Mouse (Mus musculus) central nervous system, embryonic 18 days (tissue): ENCODE data around the gene Olfr716. TPM values are rescaled to one million over a fixed set of nuclear protein-coding genes. Genes with fewer than 3 reads are reported as not detected.

Experiments
- polyA plus RNA-seq: library from polyadenylated mRNA; depleted of rRNA; stranded (reverse); fragments of >200 nt; gene quantifications from 2 replicates; pipeline ENCODE4 v1.2.3, GENCODE M21; 2012; rRNA removed

Olfr716 gene
- polyA plus RNA-seq, result not detected in 2 replicates

DNA sequence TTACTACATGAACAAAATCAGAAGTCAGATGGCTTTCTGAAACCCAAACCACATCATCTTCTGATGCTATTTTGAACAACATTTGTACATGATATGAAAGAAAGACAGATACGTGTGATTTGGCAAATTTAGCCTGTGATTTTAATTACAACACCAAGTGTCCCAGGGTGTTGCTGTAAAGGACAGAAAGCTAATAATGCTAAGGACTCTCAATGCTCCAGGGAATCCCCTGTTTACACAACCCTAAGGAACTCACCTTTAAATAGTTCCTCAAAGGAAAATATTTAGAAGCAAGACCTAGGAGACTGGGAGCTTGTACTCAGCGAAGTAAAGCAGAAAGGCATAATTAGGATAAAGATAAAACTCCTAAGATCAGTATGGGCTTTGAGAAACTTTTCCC is at the start of gene Olfr716:
Gene Olfr716 (plus strand): TSS at position 301 of the 400 bp plus-strand sequence.

DNA sequence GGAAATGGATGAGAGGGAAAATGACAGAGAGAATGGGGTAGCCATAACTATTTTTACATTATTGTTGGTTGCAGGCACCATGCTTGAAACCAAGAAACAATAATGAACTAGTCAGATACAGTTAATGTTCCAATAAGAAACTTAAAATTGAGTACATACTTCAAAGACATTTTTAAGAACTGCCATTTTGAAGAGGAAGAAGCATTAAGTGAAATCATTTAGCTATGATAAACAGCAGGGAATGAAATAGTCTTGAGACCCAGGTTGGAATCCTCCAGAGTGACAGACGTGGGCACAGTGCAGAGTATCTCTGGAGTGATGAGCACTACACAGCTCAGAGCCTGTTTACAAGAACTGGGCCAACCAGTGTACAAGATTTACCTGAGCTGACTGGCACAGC is 45.2 kb upstream of the Olfr716 start, which contains the start of gene Olfr17:
Gene Olfr17 (plus strand): TSS at position 301 of the 400 bp plus-strand sequence.

DNA sequence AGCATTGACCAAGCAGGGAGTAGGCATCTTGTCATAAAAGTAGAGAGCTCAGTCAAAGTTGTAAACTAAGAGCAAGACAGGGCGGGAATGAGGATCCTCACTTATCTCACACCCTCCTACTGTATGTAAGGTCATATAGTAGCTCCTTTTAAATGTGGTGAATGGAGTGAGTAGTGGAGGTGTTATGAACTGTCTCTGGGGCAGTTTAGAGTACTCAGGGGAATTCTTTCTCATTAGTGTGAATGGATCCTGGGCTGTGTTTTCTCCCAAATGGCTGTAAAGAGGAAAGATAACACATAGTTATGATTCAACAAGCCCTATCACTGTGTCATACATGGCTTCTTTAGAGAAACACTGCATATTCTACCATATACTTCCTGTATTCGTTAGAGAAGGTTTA is 27.9 kb upstream of the Olfr716 start, which contains the start of gene Olfr715b:
Gene Olfr715b (minus strand): TSS at position 101 of the 400 bp plus-strand sequence.

DNA sequence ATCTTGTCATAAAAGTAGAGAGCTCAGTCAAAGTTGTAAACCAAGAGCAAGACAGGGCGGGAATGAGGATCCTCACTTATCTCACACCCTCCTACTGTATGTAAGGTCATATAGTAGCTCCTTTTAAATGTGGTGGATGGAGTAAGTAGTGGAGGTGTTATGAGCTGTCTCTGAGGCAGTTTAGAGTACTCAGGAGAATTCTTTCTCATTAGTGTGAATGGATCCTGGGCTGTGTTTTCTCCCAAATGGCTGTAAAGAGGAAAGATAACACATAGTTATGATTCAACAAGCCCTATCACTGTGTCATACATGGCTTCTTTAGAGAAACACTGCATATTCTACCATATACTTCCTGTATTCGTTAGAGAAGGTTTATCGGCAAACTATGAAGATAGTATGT is 7.1 kb upstream of the Olfr716 start, which contains the start of gene Olfr715:
Gene Olfr715 (minus strand): TSS at position 101 of the 400 bp plus-strand sequence.

DNA sequence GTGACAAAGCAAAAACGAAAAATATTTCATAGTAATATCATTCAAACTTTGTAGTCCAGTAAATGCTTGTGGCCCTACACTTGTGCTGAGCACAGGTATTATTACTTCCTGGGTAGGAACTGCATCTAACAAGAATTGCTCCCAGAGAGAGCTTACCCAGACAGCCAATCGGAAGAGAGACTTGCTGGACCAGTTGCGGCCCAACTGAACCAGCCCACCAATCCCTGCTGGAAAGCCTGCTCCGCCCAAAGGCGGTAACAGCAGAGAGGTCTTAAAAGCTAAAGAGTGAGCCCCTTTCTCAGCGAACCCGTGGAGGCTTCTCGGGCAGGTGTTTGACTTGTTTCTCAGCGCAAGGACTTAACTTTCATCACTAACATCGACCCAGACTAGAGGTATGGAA is 28.6 kb downstream of the Olfr716 start, which contains the start of gene Nlrp14:
Gene Nlrp14 (plus strand): TSS at position 301 of the 400 bp plus-strand sequence.

Other genes with a start within 250 kb of the Olfr716 start
- not detected in 2 replicates for gene Olfr707, start 237.1 kb upstream of the Olfr716 start, polyA plus RNA-seq
- not detected in 2 replicates for gene Olfr1532-ps1, start 230.3 kb upstream of the Olfr716 start, polyA plus RNA-seq
- not detected in 2 replicates for gene Olfr709-ps1, start 206.1 kb upstream of the Olfr716 start, polyA plus RNA-seq
- gene Olfr710, start 190.0 kb upstream of the Olfr716 start, polyA plus RNA-seq, result not detected in 2 replicates
- not detected in 2 replicates for gene Olfr6, start 174.4 kb upstream of the Olfr716 start, polyA plus RNA-seq
- gene Olfr711, start 162.9 kb upstream of the Olfr716 start, polyA plus RNA-seq, result not detected in 2 replicates
- gene Olfr2, start 132.3 kb upstream of the Olfr716 start, polyA plus RNA-seq, result not detected in 2 replicates
- not detected in 2 replicates for gene Olfr713, start 107.2 kb upstream of the Olfr716 start, polyA plus RNA-seq
- gene Olfr714, start 67.3 kb upstream of the Olfr716 start, polyA plus RNA-seq, result not detected in 2 replicates
- not detected in 2 replicates for gene Olfr17, start 45.1 kb upstream of the Olfr716 start, polyA plus RNA-seq
- not detected in 2 replicates for gene Olfr715b, start 28.0 kb upstream of the Olfr716 start, polyA plus RNA-seq
- not detected in 2 replicates for gene Olfr715, start 7.2 kb upstream of the Olfr716 start, polyA plus RNA-seq
- gene Nlrp14, start 28.7 kb downstream of the Olfr716 start, polyA plus RNA-seq, result not detected in 2 replicates
- gene Rbmxl2, start 71.1 kb downstream of the Olfr716 start, polyA plus RNA-seq, result not detected in 2 replicates
- 17.6 and 18.6 TPM in 2 replicates for gene Syt9, start 232.4 kb downstream of the Olfr716 start, polyA plus RNA-seq